9 mouse cellular contexts compared by ENCODE assay signal in genomic region chr17:72606251-72606650, GRCm38 (mm10). TPM values are rescaled to one million over a fixed set of nuclear protein-coding genes. Genes with fewer than 3 reads are reported as not detected.
DNase-seq lines count a peak whose midpoint lies in the region; ATAC-seq and TF ChIP-seq lines count a peak whose summit lies in the region.
"Had no signal": no experiment of that assay in that cellular context is flagged by ENCODE, and none has a peak within 500 bp of the region (broad histone marks: within the 10 kb centered on the region; RNA-seq: fewer than 3 reads in every experiment).

No protein-coding gene starts in this region.

- H3K4me2 ChIP-seq in kidney, embryonic 15.5 days: no peak overlapping the region
- H3K4me2 ChIP-seq in forebrain, embryonic 12.5 days: no peak overlapping the region
- no peak overlapping the region for H3K4me2 ChIP-seq in hindbrain, embryonic 14.5 days (replicated peaks)
- H3K4me2 ChIP-seq: embryonic facial prominence, embryonic 13.5 days had no signal

- TF ChIP-seq CTCF in kidney, adult 2 months (conservative IDR thresholded peaks at IDR 0.05; ENCODE audit: insufficient read depth, insufficient read length, low read depth, low read length): peak; percentile 70

- H3K9me3 ChIP-seq in kidney, embryonic 15.5 days (replicated peaks): no peaks in the 10 kb centered on the region
- H3K9me3 ChIP-seq in forebrain, embryonic 12.5 days: no peaks in the 10 kb centered on the region
- H3K9me3 ChIP-seq in hindbrain, embryonic 14.5 days (ENCODE audit: control insufficient read depth, low read length): no peaks in the 10 kb centered on the region
- H3K9me3 ChIP-seq: embryonic facial prominence, embryonic 13.5 days had no signal

- H3K9ac ChIP-seq in kidney, embryonic 15.5 days: no peak overlapping the region
- no peak overlapping the region for H3K9ac ChIP-seq in forebrain, embryonic 12.5 days
- no peak overlapping the region for H3K9ac ChIP-seq in hindbrain, embryonic 14.5 days
- H3K9ac ChIP-seq: embryonic facial prominence, embryonic 13.5 days had no signal

- TF ChIP-seq POLR2A in kidney, adult 2 months (IDR thresholded peaks at IDR 0.05; ENCODE audit: low read depth, low read length): no peak

- H3K27me3 ChIP-seq in kidney, adult 2 months (replicated peaks; ENCODE audit: control insufficient read depth, insufficient read depth, low read length): no peaks in the 10 kb centered on the region
- H3K27me3 ChIP-seq in kidney, embryonic 15.5 days: peaks cover 39% of the 10 kb centered on the region
- peaks cover 29% of the 10 kb centered on the region for H3K27me3 ChIP-seq in forebrain, embryonic 12.5 days
- H3K27me3 ChIP-seq in hindbrain, embryonic 14.5 days (ENCODE audit: control insufficient read depth, insufficient read depth, low read length): peaks cover 16% of the 10 kb centered on the region

- no peaks in the 10 kb centered on the region for H3K36me3 ChIP-seq in kidney, adult 2 months (ENCODE audit: control insufficient read depth, insufficient read depth, low read length)
- H3K36me3 ChIP-seq in kidney, embryonic 15.5 days: no peaks in the 10 kb centered on the region
- H3K36me3 ChIP-seq in forebrain, embryonic 12.5 days (replicated peaks): no peaks in the 10 kb centered on the region
- no peaks in the 10 kb centered on the region for H3K36me3 ChIP-seq in hindbrain, embryonic 14.5 days (replicated peaks; ENCODE audit: control insufficient read depth, insufficient read depth)
- H3K36me3 ChIP-seq: embryonic facial prominence, embryonic 13.5 days had no signal

- 8% methylated on average over 4 of the region's 4 CpGs for WGBS in kidney, adult 2 months
- 10% methylated on average over 4 of the region's 4 CpGs for WGBS in kidney, embryonic 15.5 days
- 0% methylated on average over 4 of the region's 4 CpGs for WGBS in forebrain, embryonic 12.5 days
- 10% methylated on average over 4 of the region's 4 CpGs for WGBS in hindbrain, embryonic 14.5 days

- peak; percentile 85 for DNase-seq in kidney, adult 2 months
- DNase-seq in c-Kit-positive CD71-negative TER-119-negative erythroid progenitor cells, embryonic 14.5 days (ENCODE audit: low read depth): peak; percentile 70
- peak; percentile 95 for DNase-seq in hindbrain, embryonic 14.5 days (ENCODE audit: low spot score)
- peak; percentile 75 to 85 for DNase-seq in left cerebral cortex, postnatal 36 days (ENCODE audit: low spot score in 2 of 2)
- peak; percentile 62 for DNase-seq in ovary, postnatal 36 days (ENCODE audit: low spot score)
- peak; percentile 68 for DNase-seq in thymus, postnatal 14 days

- no peak overlapping the region for H3K27ac ChIP-seq in kidney, adult 2 months (ENCODE audit: insufficient read depth, low read depth, low read length)
- no peak overlapping the region for H3K27ac ChIP-seq in kidney, embryonic 15.5 days
- H3K27ac ChIP-seq in forebrain, embryonic 12.5 days: no peak overlapping the region
- H3K27ac ChIP-seq in hindbrain, embryonic 14.5 days: no peak overlapping the region
- H3K27ac ChIP-seq: embryonic facial prominence, embryonic 13.5 days had no signal

- no peak overlapping the region for H3K4me3 ChIP-seq in kidney, adult 2 months (ENCODE audit: insufficient read depth, low read depth, low read length)
- H3K4me3 ChIP-seq in kidney, embryonic 15.5 days (replicated peaks): no peak overlapping the region
- no peak overlapping the region for H3K4me3 ChIP-seq in forebrain, embryonic 12.5 days (replicated peaks)
- no peak overlapping the region for H3K4me3 ChIP-seq in hindbrain, embryonic 14.5 days (replicated peaks; ENCODE audit: low read length)
- H3K4me3 ChIP-seq: embryonic facial prominence, embryonic 13.5 days had no signal

- ATAC-seq in kidney, embryonic 15.5 days (replicated peaks; ENCODE audit: low FRiP score): no peak
- ATAC-seq in forebrain, embryonic 12.5 days (ENCODE audit: low FRiP score): peak; percentile 37; the same call in 1 of the 2 replicates
- no peak for ATAC-seq in hindbrain, embryonic 14.5 days (ENCODE audit: low FRiP score)

- H3K4me1 ChIP-seq in kidney, adult 2 months (ENCODE audit: control insufficient read depth, insufficient read depth, low read length): no peaks in the 10 kb centered on the region; the same call in 1 of the 2 replicates
- peaks cover 22% of the 10 kb centered on the region for H3K4me1 ChIP-seq in kidney, embryonic 15.5 days
- H3K4me1 ChIP-seq in forebrain, embryonic 12.5 days: peaks cover 27% of the 10 kb centered on the region
- H3K4me1 ChIP-seq in hindbrain, embryonic 14.5 days (replicated peaks; ENCODE audit: control insufficient read depth, insufficient read depth, low read length): 0 out of 2 replicates have a peak, but pooled peaks cover 9% of the 10 kb centered on the region

- intact Hi-C loops in left cerebral cortex, postnatal 36 days (cut with DNase I): loop anchor here (1.0 to 10.0 kb wide), 2 partner anchors 176 to 641 kb away; no protein-coding TSS in a partner anchor

RNA-seq across cellular contexts. Expression of gene Alk, which starts 1.8 kb away (rescaled TPM):
- polyA plus RNA-seq in kidney, adult 2 months (2012; rRNA removed): 0.03 and 0.05 TPM in 2 replicates
- polyA plus RNA-seq in kidney, embryonic 15.5 days (2015; fragmentation: Nextera tagmentation; extraction: Ambion mirVana): 0.23 and 0.51 TPM in 2 replicates
- polyA plus RNA-seq in forebrain, embryonic 12.5 days (2016; fragmentation: Nextera tagmentation; extraction: Ambion mirVana): 0.72 and 0.77 TPM in 2 replicates
- 2.9 and 3.2 TPM in 2 replicates for polyA plus RNA-seq in hindbrain, embryonic 14.5 days (2014; fragmentation: Nextera tagmentation; extraction: Ambion mirVana)
- total RNA-seq in left cerebral cortex, postnatal 36 days (2021): 10 to 100 TPM in 1 of 2 experiments, 1 to 10 TPM in 1; 7.6 to 10.1 TPM
